Mouse (Mus musculus) olfactory bulb, adult 2 months (tissue): Measurements from ENCODE around the gene Rpl39.

Experiments used
- CTCF ChIP-seq: fragments of 200-500 bp; IDR thresholded peaks from 2 replicates; pipeline ENCODE4 v1.5.1; 2012; ENCODE audit warnings: low read depth, mild to moderate bottlenecking, low read length, moderate library complexity; ENCODE audit not compliant: insufficient read depth
- POLR2A ChIP-seq: fragments of 200-500 bp; IDR thresholded peaks from 2 replicates; pipeline ENCODE4 v1.6.1; 2012; ENCODE audit warnings: mild to moderate bottlenecking, low read depth, low read length, moderate library complexity; ENCODE audit not compliant: insufficient read depth

DNA sequence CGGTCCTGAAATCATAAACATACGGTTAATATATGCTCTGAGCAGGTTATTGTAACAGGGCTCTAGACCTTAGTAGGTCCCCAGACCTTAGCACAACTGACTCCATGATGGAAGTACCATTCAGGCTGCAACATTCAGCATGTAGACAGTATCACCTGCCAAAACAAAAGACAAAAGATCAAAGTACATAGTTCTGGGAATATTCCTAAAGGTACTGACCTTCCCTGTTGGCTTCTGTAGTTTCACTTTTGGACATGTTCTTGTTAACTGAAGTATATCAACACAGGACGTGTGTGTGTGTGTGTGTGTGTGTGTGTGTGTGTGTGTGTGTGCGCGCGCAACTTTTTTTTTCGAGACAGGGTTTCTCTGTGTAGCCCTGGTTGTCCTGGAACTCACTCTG, 40.3 kb upstream of the Rpl39 start:
- TF ChIP-seq CTCF, result no peak
- no peak for TF ChIP-seq POLR2A
